Mouse (Mus musculus): ENCODE results near the gene Soga1.

The Soga1 gene

DNA sequence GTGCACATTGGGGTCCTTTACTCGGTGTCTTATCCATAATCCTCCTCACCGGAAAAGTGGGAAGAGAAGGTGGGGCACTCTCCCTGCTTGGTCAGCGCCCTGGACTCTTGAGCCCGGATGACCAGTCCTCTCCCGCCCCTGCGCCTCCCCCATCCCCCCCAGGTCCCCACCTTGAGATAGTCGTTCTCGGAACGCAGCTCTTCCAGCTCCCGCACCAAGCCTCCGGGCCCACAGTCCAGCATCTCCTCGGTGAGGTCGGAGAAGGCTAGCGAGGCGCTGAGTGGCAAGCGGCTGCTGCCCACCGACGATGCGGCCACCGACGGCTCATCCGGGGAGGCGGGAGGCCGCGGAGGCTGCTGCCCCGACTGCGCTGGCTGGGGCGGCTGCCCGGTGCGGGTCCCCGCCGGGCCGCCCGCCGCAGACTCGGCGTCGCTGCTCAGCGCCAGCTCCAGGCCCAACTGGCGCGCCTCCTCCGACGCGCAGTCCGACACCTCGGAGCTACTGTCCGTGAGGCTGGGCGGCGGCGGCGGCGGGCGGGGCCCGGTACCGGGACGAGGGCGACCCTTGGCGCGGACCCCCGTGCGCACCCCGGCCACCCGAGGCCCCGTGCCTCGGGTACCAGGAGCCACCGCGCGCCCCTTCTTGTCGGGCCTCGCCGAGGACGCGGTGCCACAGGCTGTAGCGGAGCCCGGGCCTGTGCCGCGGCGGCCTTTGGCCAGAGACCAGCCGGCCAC is 828 bp downstream of the Soga1 start:
- no peak for DNase-seq

DNA sequence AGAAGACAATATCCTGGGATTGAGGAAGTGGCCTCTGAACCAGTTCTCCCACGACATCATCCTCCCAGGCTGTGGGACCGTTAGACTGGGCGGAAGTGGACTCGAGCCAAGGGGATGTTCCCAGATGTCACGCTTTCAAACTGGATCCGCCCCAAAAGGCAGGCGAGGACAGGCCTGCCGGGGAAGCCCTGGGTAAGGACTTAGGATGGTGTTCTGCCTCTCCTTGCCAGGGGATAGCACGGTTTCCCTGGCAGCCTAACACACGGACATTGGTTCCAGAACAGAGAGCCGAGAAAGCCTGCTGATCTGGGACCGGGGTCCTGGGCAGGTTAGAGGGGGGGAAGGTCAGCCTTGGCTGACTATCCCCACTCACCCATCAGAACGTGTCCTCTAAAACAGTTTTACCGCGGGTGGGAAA is 1.4 kb downstream of the Soga1 start:
- DNase-seq, result peak; percentile 83 to 84

DNA sequence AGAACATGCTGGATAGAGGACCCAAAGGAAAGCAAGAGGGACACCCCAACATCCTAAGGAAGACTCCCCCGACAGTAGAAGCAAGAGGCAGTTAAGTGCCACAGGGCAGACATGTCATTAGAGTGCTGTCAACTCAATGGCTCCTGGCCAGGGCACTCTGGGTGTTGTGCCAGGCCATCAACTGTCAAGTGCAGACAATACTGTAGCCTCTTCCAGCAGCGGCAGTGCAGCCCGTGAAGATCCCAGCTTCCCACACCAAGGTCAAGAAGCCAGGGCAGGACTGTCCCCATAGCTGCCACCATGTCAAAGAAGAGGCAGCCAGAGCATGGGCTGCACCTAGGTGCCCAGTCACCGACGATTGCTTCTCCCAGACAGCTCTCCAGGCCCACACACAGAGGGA is 1.9 kb downstream of the Soga1 start:
- DNase-seq, result no peak

DNA sequence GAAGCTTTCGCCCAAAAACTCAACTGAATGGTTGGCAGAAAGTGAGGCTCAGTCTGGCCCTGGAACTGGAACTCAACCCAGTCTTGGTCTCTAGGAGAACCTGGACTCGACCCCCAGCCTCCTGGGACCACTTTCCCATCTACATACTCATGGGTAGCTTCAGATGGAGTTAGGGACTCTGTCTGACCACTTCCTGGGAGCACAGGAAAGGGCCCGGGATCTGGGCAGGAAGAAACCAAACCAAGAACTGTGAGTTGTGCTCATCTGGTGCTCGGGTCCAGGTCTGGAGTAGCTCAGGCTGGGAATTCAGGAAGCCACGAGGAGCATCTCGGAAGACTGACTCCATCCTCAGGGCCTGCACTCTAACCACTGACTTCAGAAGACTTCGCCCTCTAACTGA is 2.5 kb downstream of the Soga1 start:
- no peak for DNase-seq

DNA sequence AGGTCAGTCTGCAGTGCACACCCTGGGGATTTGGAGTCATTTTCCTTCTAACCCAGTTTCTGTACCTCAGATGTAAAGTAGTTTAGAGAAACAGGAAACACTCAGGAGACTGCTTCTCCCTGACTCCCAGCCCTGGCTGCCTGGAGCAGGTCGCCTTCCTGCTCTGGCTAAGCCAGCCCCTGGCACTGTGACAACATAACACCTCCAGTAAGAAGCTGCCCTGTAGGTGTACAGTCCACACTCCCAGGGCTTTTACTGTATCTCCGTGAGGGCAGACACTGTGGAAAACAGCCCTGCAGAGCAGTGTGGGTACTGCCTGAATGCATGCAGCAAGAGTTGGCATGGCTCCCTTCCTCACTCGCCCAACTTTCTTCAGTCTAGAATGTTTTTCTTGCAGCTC is 3.4 kb downstream of the Soga1 start:
- DNase-seq, result peak; percentile 41 to 45

DNA sequence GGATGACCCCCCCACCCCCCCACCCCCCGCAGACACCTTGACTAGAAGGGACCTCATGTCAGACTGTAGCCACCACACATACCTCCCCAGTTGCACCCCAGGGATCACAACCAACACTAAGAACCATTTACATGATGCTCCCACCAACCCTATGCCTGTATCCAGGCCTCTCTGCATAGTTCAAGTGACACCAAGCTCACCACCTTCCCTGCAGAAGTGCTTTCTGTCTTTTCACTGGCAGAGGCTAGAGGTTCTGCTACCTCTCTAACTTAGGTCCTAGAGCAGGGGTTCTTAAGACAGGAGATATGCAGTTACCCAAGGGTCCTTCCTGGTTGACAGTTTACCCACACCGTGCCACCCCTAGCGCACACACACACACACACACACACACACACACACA is 3.8 kb downstream of the Soga1 start:
- DNase-seq, result no peak

DNA sequence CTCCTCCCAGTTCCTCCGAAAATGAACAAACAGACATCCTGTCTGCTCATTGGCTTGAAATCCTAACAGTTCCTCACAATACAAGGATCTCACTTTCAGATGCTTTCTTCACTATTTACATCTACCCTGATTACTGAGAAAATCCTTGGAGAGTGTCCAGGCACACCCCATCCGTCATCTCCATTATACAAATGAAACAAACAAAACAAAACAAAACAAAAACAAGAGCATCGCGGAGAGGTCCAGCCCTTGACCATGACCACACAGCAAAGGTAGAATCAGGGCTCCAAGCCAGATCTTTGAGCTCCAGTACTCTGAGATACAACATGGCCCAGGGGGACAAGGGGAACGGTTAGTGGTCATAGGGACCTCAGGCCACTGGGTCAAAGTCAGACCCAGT is 4.3 kb downstream of the Soga1 start:
- DNase-seq, result no peak

DNA sequence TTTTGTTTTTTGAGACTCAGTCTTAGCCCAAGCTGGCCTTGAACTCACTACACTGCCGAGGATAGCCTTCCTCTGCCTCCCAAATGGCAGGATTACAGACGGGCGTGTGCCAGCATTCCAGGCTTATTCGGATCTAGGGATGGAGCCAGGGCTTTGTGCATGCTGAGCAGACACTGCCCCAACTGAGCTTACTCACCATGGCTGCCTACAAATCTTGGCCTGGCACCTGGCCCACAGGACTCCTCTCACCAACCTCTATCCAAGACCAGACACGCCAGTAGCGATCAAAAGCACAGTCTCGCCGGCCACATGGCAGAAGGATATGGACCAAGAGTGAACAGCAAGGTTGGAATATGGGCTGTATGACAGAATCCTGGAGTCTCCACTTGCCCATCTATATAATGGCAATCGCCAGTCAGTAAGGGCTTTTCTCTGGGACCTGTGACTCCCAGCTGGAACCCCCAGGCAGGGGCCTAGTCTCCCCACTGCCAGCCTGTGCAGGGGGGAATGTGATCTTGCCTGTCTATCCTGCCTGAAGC is 4.8 kb downstream of the Soga1 start:
- DNase-seq, result no peak

DNA sequence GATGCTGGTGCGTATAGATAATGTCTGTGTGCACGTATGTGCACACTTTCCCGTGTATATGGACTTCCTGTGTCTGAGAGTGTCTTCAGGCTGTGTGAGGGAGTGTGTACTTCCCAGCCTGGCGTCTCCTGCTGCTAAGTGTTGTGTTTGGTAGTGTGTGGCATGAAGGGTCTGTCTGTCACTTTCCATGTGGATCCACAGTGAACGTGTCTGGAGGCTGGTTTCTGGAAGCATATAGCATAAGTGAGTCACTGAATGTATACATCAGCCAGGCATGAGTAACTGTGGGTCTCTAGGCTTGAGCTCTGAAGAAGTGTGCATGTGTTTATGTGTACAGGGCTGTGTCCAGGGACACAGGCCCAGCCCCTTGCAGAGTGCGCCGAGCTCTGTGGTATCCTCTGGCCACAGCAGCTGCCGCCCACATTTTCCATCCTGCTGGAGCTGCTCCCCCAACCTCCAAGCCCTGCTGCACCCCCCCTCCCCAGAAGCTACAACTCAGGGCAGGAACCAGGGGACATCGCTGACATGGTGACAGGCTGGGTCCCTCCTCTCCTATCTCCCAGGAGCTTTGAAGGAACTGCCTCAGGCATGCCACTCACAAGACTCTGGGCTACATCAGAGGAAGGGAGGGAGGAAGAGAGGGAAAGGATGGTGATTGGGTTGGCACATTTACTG is 5.5 kb downstream of the Soga1 start:
- DNase-seq, result no peak

DNA sequence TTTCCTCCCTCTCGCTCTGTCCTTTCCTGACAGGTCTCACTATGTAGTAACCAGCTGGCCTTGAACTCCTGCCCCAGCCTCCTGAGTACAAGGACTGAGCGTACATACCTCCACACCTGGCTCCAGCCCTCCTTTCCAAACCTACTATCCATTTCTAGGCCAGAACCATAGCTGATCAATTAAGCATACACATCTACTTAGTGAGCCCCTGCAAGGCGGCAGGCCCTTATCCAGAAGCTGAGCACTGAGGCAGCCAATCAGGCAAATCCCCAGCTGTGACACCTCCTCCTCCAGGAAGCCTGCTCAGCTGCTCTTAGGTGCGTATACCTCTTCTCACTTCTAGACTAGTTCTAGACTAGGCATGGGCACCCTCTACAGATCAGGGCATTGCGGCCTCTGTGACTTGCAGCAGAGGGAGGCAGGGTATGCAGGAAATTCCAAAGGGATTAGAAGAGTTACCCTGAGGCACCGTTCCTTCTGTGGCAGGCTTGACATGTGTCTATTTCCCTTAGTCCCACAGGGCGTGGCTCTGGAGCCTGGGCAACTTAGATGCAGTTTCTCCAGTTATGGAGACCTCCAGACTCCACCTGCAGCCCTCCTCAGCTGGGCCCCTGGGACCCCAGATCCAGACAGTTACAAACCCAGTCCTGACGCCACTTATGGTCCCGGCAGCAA is 6.6 kb downstream of the Soga1 start:
- DNase-seq, result no peak

DNA sequence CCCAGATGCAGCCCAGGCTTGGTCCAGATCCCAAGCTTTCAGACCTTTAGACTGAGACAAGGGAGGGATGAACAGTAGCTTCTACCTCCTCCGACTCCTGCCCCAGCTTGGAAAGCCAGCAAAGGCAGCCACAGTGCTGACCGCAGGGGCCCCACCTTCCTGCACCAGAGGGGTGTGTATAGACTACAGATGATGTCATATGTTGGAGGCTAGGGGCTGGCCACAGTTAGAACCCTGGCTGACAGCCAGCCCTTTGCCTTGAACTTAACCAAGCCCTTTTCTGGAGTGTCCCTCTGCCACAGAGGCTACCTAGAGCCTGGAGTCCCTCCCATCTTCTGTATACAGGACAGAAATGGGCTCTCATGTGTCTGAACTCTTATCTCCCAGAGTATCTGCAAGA is 7.5 kb downstream of the Soga1 start:
- peak; percentile 34 to 51 for DNase-seq

DNA sequence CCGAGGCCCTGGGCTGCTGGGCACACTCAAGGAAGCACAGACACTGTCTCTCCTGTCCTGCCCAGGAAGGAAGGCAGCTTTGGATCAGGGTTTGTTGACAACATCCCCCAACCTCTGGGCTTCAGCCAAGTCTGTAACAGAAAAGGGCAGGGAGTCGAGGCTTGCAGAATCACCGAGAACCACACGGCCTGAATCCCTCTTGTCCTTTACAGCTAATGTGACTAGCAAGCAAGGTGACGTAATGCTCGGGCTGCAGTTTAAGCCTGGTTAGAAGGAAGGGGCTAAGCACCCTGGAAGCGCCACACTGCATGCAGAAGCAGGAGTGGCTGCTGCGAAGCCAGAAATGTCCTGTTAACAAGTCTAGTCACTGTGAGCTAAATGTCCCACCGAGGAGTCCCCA is 8.7 kb downstream of the Soga1 start:
- DNase-seq, result peak; percentile 33 to 41

DNA sequence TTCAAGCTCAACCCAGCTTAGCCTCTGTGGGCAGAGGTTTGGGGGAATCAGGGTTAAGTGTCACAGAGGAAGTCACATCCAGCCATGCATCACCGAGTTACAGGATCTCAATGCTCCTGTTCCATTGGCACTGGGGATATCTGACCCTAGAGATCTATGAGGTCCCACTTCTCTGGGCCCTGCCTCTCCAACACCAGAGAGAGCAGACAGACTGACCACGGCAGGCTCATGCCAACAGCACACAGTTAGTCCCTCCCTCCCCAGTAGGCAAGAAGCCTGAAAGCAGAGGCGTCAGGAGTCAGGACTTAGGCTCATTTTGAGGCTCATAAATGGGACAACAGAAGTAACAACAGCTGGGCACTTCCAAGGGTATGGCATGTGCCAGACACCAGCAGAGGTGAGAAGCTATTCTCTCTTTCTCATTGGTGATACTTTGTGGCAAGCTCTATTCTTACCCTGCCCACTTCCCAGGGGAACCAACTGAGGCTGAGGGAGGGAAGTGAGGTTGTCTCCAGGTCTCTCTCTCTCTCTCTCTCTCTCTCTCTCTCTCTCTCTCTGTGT is 9.2 kb downstream of the Soga1 start:
- DNase-seq, result no peak

DNA sequence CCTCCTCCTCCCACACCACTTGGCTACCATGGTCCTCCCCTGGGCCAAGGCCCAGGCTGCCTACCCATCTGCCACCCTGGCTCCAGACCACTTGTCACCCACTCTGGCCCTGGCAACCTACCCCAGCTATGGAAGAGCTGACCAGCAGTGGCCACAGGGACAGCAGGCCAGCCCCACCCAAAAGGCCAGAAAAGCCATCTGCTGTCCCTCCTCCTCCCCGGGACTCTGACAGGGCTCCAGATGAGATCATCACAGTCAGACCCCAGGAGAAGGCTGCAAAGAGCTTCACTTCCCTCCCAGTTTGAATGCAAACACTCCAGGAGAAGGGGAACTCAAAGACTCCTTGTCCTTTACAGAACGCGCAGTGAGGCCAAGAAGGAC is 9.7 kb downstream of the Soga1 start:
- DNase-seq, result no peak

DNA sequence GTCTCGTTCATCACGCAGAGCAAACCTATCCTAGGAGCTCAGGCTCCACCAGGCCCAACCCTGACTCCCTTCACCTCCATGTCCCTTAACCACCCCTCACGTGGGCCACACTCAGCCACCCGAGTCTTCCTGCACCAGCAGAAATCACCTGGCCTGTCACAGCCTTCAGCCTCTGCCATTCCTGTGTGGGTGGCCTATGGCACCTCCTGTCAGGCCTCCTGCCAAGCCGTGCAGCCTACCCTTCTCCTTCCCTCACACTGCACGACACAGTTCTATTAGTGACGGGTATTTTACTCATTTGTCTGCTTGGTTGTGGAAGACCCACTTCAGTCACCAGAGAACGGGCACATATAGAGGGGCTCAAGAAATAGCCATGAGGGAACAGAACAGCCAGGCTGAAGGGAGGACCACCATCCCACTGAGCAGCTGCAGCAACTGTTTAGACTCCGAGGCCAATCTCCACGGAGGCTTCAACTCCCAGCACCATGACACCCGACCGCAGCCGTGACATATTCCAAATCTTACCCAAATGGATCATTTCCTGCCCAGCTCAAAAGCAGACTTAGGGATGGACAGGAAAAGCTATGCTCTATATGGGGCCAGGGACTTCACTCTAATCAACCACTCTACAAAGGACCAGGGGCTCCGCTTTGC is 10.2 kb downstream of the Soga1 start:
- DNase-seq, result no peak

DNA sequence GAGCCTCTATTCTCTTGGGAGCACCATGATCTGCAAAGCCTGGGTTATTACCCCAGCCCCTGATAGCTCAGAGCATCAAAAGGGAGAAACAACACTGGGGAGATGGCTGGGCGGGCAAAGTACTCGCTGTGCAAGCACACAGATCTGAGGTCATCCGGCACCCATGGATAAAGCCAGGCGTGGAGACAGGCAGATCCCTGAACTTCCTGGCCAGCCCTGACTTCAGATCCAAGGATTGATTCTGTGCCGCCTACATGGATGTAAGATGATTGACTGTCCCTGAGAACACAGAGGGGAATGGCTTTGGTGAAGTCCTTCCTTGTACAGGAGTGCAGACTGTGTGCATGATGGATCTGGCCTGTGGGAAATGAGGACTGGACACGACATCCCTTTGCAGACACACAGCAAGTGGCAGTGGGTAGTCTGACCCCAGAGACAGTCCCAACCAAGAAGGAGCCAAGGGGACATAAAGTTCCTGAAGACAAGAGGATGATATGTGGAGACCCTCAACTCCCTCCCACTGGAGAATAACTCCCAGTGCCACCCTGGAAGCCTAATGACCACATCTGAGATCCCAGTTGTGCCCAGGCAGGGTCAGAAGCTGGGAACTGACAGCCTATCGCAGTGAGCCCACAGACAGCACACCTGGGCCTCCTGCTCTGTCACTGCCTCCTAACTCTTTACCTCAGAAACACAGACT is 12.2 kb downstream of the Soga1 start:
- no peak for DNase-seq

DNA sequence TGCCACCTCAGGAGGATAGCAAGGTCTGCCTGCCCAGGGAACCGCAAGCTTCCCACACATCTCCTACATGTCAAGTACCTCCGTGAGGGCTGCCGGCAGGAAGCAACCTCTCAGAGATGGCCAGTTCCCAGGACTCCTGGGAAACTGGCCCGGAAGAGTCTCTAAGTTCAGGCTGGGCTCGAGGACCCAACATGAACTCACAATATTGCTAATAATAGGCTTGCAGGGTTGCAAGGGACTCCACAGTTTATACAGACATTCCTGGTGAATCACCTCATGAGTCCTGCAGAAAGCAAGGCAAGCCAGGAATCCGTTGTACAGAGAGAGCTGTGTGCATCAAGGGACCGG is 13.2 kb downstream of the Soga1 start:
- no peak for DNase-seq

DNA sequence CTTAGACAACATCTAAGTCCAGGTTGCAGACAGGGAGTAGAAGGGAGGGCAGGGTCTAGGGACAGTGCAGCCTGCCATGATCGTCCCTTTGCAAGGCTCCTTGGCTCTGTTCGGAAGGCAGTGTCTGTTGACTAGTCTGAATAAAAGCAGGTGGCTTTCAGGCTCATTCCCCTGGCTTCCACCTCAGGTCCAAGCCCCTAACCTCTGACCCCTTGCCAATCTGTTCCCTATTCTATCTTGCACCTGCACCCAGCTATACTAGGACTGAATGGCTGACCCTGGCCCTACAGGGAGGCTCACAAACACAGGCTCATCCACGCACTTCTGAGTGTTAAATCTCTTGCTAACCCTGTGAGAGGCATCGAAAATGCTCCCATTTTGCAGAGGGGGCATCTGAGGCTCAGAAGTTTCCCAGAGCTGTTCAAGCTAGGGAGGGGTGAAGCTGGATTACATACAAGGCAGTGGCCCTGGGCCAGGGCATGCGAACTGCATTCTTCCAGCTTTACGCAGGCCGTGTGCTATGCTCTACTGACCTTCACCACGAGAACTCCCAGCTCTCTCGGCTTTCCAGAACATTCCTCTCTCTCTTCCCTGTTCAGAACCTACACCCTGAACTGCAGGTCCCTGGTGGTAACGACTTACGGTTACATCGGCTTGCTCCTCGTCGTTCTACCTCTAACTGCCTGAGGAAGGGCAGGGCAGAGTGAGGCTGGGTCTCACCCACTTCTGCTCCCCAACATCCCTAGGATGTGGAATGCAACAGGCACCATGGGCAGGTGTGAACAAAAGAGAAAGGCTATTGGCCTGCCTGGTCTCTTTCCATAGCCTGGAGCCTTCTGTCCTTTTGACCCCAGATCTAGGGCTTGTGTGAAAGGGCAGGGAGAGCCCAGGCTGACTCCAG is 13.8 kb downstream of the Soga1 start:
- peak; percentile 32 to 48 for DNase-seq

DNA sequence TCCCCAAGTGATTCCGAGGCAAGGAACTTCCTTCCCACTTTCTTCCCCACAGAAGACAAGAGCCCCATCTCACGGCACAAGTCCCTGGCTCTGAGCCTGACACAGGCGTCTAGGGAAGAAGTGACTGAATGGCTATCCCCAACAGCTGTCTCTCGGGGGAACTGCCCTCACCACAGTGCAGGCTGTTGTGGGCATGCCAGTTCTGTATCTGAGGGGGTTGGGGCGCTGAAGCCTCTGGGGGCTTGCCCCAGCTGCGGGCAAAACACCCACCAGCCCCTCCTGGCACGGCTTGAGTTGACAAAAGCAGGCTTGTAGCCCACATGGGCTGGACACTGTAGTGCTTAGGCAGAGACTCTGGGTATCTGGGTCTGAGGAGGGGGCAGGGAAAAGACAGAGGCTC is 14.9 kb downstream of the Soga1 start:
- no peak for DNase-seq

DNA sequence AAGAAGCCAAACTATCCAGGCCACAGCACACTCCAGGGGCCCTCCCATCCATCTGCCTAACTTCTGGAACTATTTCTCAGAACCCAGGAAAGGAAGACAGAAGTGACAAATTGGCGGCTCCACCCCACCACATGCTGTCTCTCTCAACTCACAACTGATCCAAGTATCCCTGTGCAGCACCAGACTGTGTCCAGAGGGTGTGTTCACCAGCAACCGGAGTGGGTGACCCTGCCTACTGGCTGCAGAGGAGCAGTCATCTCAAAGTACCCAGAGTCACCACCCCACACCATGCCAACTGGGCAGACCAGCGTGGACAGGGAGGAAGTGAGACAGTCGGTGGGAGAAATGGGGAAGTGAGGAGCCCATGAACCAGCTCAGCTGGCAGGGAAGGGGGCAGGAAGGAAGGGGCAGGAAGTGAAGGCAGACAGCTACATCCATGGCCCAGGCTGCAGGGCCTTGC is 15.8 kb downstream of the Soga1 start:
- DNase-seq, result no peak

DNA sequence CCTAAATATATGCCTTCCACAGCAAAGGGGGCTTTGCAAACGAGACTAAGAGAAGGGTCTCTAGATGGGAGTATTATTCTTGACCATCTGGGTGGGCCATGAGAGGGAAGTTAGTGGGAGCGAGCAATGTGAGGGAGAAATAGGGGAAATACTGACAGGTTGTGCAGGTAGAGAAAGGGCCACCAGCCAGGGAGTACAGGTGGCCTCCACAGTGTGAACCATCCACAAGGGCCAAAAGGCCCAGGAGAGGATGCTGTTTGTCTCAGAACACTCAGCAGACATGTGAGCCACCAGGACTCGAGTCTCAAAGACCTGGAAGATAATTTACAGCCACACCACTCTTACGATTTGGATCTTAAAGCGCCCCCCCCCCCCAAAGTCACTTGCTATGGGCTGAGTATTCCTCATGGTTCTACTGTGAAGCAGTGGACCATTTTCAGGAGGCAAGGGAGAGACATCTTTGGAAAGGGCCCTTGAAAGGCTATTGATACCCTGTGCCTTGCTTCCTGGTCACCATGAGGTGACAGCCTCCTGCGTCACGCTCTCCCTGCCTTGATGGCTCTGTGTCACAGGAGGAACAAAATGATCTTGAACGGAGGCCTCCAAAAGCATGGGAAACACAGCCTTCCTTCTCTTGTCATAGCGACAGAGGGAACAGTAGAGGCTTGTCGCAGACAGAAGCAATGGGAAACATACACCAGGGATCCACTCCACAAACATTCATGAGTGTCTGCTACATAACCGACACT is 18.3 kb downstream of the Soga1 start:
- no peak for DNase-seq

All from kidney, adult 8-10 months (tissue).